Mouse (Mus musculus) neural tube, embryonic 10.5 days (tissue): ENCODE measurements around the gene Olfr157.
"Not testable (repeated sequence)": the region's sequence is repeated elsewhere in the genome, so short reads cannot be mapped to it uniquely, and the experiment has no call there.

Source experiments
- DNase-seq: peaks from one replicate; pipeline ENCODE4 v3.0.0-alpha.2; 2017; ENCODE audit warnings: low spot score; ENCODE audit errors: extremely low spot score

The Olfr157 gene

DNA sequence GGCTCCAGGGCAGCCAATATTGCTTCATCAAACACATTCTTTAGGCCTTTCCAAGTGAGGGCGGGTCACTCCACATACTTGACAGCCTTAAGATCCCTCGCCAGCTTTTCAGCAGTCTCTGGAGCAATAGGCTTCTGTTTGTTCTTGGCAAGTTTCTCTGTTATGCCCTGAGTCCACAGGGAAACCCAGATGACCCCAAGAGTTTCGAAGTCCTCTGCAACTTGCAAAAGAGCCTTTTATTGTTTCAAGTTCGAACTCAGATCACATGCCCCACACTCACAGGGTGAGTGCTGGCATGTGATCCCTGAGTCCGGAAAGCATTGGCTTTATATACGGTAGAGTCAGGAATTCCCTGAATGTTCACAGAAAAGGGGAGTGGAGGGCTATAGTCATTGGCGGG is 41.1 kb downstream of the Olfr157 start:
- no peak for DNase-seq

DNA sequence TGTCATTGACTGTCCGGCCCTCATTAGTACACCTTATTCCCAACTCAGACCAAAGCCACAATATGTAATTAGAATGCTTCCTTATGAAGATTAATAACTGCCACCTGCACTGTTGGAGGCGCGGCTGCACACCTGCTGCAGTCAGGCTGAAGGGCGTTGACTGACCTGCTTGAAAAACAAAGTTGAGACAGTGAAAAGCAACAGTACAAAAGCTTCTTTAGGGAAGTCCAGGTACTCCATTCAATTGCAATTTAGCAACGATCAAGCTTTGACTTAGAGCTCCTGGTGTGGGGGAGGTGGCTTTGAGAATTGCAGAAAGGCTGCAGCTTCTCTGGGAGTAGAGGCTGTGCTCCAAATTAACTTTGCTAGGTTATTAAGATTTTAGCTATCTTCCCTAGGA is 44.2 kb downstream of the Olfr157 start:
- not testable (repeated sequence) for DNase-seq

- DNase-seq: no peak
Observed at GRCm38 (mm10) chr4:43795296-43795695, 44.7 kb downstream of the Olfr157 start.
